In genomic region chr11:11820251-11820650, GRCm38 (mm10) we compare ENCODE assay signal across 8 mouse cellular contexts. TPM values are rescaled to one million over a fixed set of nuclear protein-coding genes. Genes with fewer than 3 reads are reported as not detected.
DNase-seq lines count a peak whose midpoint lies in the region; ATAC-seq and TF ChIP-seq lines count a peak whose summit lies in the region.

No protein-coding gene starts in this region.

- no peaks in the 10 kb centered on the region for H3K4me1 ChIP-seq in cerebellum, adult 2 months (ENCODE audit: control insufficient read depth, insufficient read depth, low read length)
- H3K4me1 ChIP-seq in forebrain, postnatal 0 days (ENCODE audit: insufficient read depth) = peaks cover 9% of the 10 kb centered on the region
- peaks cover 21% of the 10 kb centered on the region for H3K4me1 ChIP-seq in liver, postnatal 0 days (ENCODE audit: insufficient read depth)
- H3K4me1 ChIP-seq in neural tube, embryonic 15.5 days = peaks cover 32% of the 10 kb centered on the region

- ATAC-seq in forebrain, postnatal 0 days = peak; percentile 67
- ATAC-seq in liver, postnatal 0 days = peak; percentile 59
- peak; percentile 63 for ATAC-seq in neural tube, embryonic 15.5 days (ENCODE audit: low FRiP score)

- TF ChIP-seq EP300 in liver, postnatal 0 days (IDR thresholded peaks at IDR 0.05; ENCODE audit: low read depth) = no peak

- no peak for TF ChIP-seq POLR2A in cerebellum, adult 2 months (IDR thresholded peaks at IDR 0.05; ENCODE audit: borderline replicate concordance, insufficient read depth, low read length)

- H3K9ac ChIP-seq in forebrain, postnatal 0 days = no peak overlapping the region
- no peak overlapping the region for H3K9ac ChIP-seq in liver, postnatal 0 days (replicated peaks)
- no peak overlapping the region for H3K9ac ChIP-seq in neural tube, embryonic 15.5 days (replicated peaks)

- no peaks in the 10 kb centered on the region for H3K36me3 ChIP-seq in forebrain, postnatal 0 days (ENCODE audit: insufficient read depth)
- H3K36me3 ChIP-seq in liver, postnatal 0 days (replicated peaks; ENCODE audit: insufficient read depth, low read length) = no peaks in the 10 kb centered on the region
- H3K36me3 ChIP-seq in neural tube, embryonic 15.5 days = no peaks in the 10 kb centered on the region

- TF ChIP-seq CTCF in cerebellum, adult 2 months (IDR thresholded peaks at IDR 0.05; ENCODE audit: borderline replicate concordance, insufficient read depth, low read depth, low read length) = peak; percentile 67; the same call in 1 of the 2 replicates
- peak; percentile 95 for TF ChIP-seq CTCF in forebrain, postnatal 0 days (IDR thresholded peaks at IDR 0.05; ENCODE audit: low read depth)
- peak; percentile 95 for TF ChIP-seq CTCF in liver, postnatal 0 days (IDR thresholded peaks at IDR 0.05; ENCODE audit: low read depth)

- no peak overlapping the region for H3K4me3 ChIP-seq in cerebellum, adult 2 months (replicated peaks; ENCODE audit: insufficient read depth, low read depth, low read length)
- no peak overlapping the region for H3K4me3 ChIP-seq in forebrain, postnatal 0 days (ENCODE audit: low read depth, low read length)
- H3K4me3 ChIP-seq in liver, postnatal 0 days (ENCODE audit: low read depth, low read length) = no peak overlapping the region
- no peak overlapping the region for H3K4me3 ChIP-seq in neural tube, embryonic 15.5 days (replicated peaks)

- 6% methylated on average over 2 of the region's 2 CpGs for WGBS in cerebellum, adult 2 months
- 4% methylated on average over 2 of the region's 2 CpGs for WGBS in forebrain, postnatal 0 days
- 14% methylated on average over 2 of the region's 2 CpGs for WGBS in liver, postnatal 0 days (ENCODE audit: insufficient replicate concordance)
- WGBS in neural tube, embryonic 15.5 days = 5% methylated on average over 2 of the region's 2 CpGs

- H3K9me3 ChIP-seq in forebrain, postnatal 0 days (ENCODE audit: low read length) = no peaks in the 10 kb centered on the region
- H3K9me3 ChIP-seq in liver, postnatal 0 days (ENCODE audit: low read length) = no peaks in the 10 kb centered on the region
- H3K9me3 ChIP-seq in neural tube, embryonic 15.5 days (replicated peaks) = no peaks in the 10 kb centered on the region

- no peak overlapping the region for H3K4me2 ChIP-seq in forebrain, postnatal 0 days (ENCODE audit: low read depth)
- H3K4me2 ChIP-seq in liver, postnatal 0 days (ENCODE audit: low read depth, low read length) = no peak overlapping the region
- no peak overlapping the region for H3K4me2 ChIP-seq in neural tube, embryonic 15.5 days

- no peaks in the 10 kb centered on the region for H3K27me3 ChIP-seq in cerebellum, adult 2 months (ENCODE audit: control insufficient read depth, insufficient read depth, low read length)
- H3K27me3 ChIP-seq in forebrain, postnatal 0 days (ENCODE audit: insufficient read depth, low read length) = no peaks in the 10 kb centered on the region
- no peaks in the 10 kb centered on the region for H3K27me3 ChIP-seq in liver, postnatal 0 days (ENCODE audit: insufficient read depth, low read length)
- H3K27me3 ChIP-seq in neural tube, embryonic 15.5 days (replicated peaks) = no peaks in the 10 kb centered on the region

- peak; percentile 96 for DNase-seq in MN1 (ENCODE audit: low spot score)
- DNase-seq in cerebellum, adult 2 months = peak; percentile 47 to 60
- DNase-seq in forebrain, postnatal 0 days = peak; percentile 95
- peak; percentile 88 for DNase-seq in heart, postnatal 4 days
- peak; percentile 74 to 94 for DNase-seq in layer of hippocampus, adult 18-20 months (ENCODE audit: low spot score in 2 of 2)
- peak; percentile 79 for DNase-seq in liver, postnatal 0 days
- peak; percentile 39 to 77 for DNase-seq in thymus, postnatal 10 days (ENCODE audit: low spot score in 2 of 2)

- no peak overlapping the region for H3K27ac ChIP-seq in cerebellum, adult 2 months (ENCODE audit: insufficient read depth, low read length)
- H3K27ac ChIP-seq in forebrain, postnatal 0 days (ENCODE audit: low read depth, low read length) = no peak overlapping the region
- H3K27ac ChIP-seq in liver, postnatal 0 days (ENCODE audit: low read depth) = no peak overlapping the region
- peak overlapping the region; percentile 81; the same call in 1 of the 2 replicates for H3K27ac ChIP-seq in neural tube, embryonic 15.5 days (replicated peaks)

RNA-seq across cellular contexts. Expression of gene Fignl1, which starts 11.5 kb away (rescaled TPM):
- polyA plus RNA-seq in cerebellum, adult 2 months (2012; rRNA removed) = 0.65 TPM in 2 replicates
- 4.8 and 7.8 TPM in 2 replicates for total RNA-seq in forebrain, postnatal 0 days (2014; rRNA removed)
- 4.4 and 4.9 TPM in 2 replicates for polyA plus RNA-seq in forebrain, postnatal 0 days (2015; fragmentation: Nextera tagmentation; extraction: Ambion mirVana)
- total RNA-seq in heart, postnatal 4 days (2021) = 10 to 100 TPM; 18.7 to 19.9 TPM
- 1 to 10 TPM in 1 of 2 experiments, under 1 TPM in 1; 0.61 to 1.9 TPM for total RNA-seq in layer of hippocampus, adult 18-20 months (2021)
- 26.1 and 31.2 TPM in 2 replicates for polyA plus RNA-seq in liver, postnatal 0 days (2015; fragmentation: Nextera tagmentation; extraction: Ambion mirVana)
- polyA plus RNA-seq in neural tube, embryonic 15.5 days (2015; fragmentation: Nextera tagmentation; extraction: Ambion mirVana) = 8.7 and 19.6 TPM in 2 replicates
